16 mouse cellular contexts compared by ENCODE assay signal in genomic region chr15:100111891-100112290, GRCm38 (mm10).
DNase-seq lines count a peak whose midpoint lies in the region; ATAC-seq and TF ChIP-seq lines count a peak whose summit lies in the region.
"Had no signal": no experiment of that assay in that cellular context is flagged by ENCODE, and none has a peak within 500 bp of the region (broad histone marks: within the 10 kb centered on the region; RNA-seq: fewer than 3 reads in every experiment).

No protein-coding gene starts in this region.

- no peak for TF ChIP-seq POLR2A in small intestine, adult 2 months (IDR thresholded peaks at IDR 0.05; ENCODE audit: low read depth, low read length)

- no peak overlapping the region for H3K4me2 ChIP-seq in heart, postnatal 0 days (ENCODE audit: low read depth, low read length)
- H3K4me2 ChIP-seq in heart, embryonic 11.5 days, result no peak overlapping the region
- H3K4me2 ChIP-seq in intestine, postnatal 0 days (replicated peaks; ENCODE audit: low read depth), result peak overlapping the region; percentile 54
- H3K4me2 ChIP-seq in kidney, postnatal 0 days (ENCODE audit: low read length), result no peak overlapping the region
- no peak overlapping the region for H3K4me2 ChIP-seq in forebrain, embryonic 12.5 days
- H3K4me2 ChIP-seq: embryonic facial prominence, embryonic 12.5 days; midbrain, embryonic 12.5 days had no signal

- no peaks in the 10 kb centered on the region for H3K27me3 ChIP-seq in heart, postnatal 0 days (ENCODE audit: control insufficient read depth, insufficient read depth, low read length)
- no peaks in the 10 kb centered on the region for H3K27me3 ChIP-seq in heart, embryonic 11.5 days (ENCODE audit: control insufficient read depth, insufficient read depth, low read length)
- no peaks in the 10 kb centered on the region for H3K27me3 ChIP-seq in intestine, postnatal 0 days (replicated peaks; ENCODE audit: control insufficient read depth, insufficient read depth, low read length)
- H3K27me3 ChIP-seq in kidney, postnatal 0 days (ENCODE audit: insufficient read depth, low read length), result no peaks in the 10 kb centered on the region
- no peaks in the 10 kb centered on the region for H3K27me3 ChIP-seq in small intestine, adult 2 months (ENCODE audit: control insufficient read depth, insufficient read depth, low read length)
- H3K27me3 ChIP-seq in forebrain, embryonic 12.5 days, result no peaks in the 10 kb centered on the region
- H3K27me3 ChIP-seq: embryonic facial prominence, embryonic 12.5 days had no signal

- peaks cover 5% of the 10 kb centered on the region for H3K36me3 ChIP-seq in heart, postnatal 0 days (replicated peaks; ENCODE audit: control insufficient read depth, insufficient read depth, low read length)
- peaks cover 3% of the 10 kb centered on the region; the same call in 1 of the 2 replicates for H3K36me3 ChIP-seq in heart, embryonic 11.5 days (ENCODE audit: control insufficient read depth, insufficient read depth, low read length)
- H3K36me3 ChIP-seq in intestine, postnatal 0 days (ENCODE audit: control insufficient read depth, insufficient read depth), result peaks cover 4% of the 10 kb centered on the region; the same call in 1 of the 2 replicates
- no peaks in the 10 kb centered on the region for H3K36me3 ChIP-seq in kidney, postnatal 0 days (ENCODE audit: insufficient read depth, low read length)
- H3K36me3 ChIP-seq in small intestine, adult 2 months (ENCODE audit: control insufficient read depth, insufficient read depth, low read length), result no peaks in the 10 kb centered on the region; the same call in 1 of the 2 replicates
- peaks cover 6% of the 10 kb centered on the region; the same call in 1 of the 2 replicates for H3K36me3 ChIP-seq in forebrain, embryonic 12.5 days (replicated peaks)

- peaks cover 37% of the 10 kb centered on the region for H3K4me1 ChIP-seq in heart, postnatal 0 days (ENCODE audit: control insufficient read depth, insufficient read depth)
- H3K4me1 ChIP-seq in heart, embryonic 11.5 days (ENCODE audit: control insufficient read depth, insufficient read depth, low read length), result peaks cover 59% of the 10 kb centered on the region
- H3K4me1 ChIP-seq in intestine, postnatal 0 days (replicated peaks; ENCODE audit: control insufficient read depth, insufficient read depth, low read length), result peaks cover 22% of the 10 kb centered on the region
- H3K4me1 ChIP-seq in kidney, postnatal 0 days (replicated peaks; ENCODE audit: insufficient read depth, low read length), result peaks cover 17% of the 10 kb centered on the region
- peaks cover 24% of the 10 kb centered on the region for H3K4me1 ChIP-seq in small intestine, adult 2 months (ENCODE audit: control insufficient read depth, insufficient read depth, insufficient read length, low read length)
- peaks cover 25% of the 10 kb centered on the region for H3K4me1 ChIP-seq in forebrain, embryonic 12.5 days

- TF ChIP-seq EP300 in heart, postnatal 0 days (IDR thresholded peaks at IDR 0.05; ENCODE audit: low read depth), result no peak

- H3K9ac ChIP-seq in heart, postnatal 0 days (replicated peaks; ENCODE audit: low read depth, low read length), result no peak overlapping the region
- no peak overlapping the region for H3K9ac ChIP-seq in heart, embryonic 11.5 days (ENCODE audit: low read depth, low read length)
- H3K9ac ChIP-seq in intestine, postnatal 0 days (ENCODE audit: low read depth, low read length), result no peak overlapping the region
- H3K9ac ChIP-seq in kidney, postnatal 0 days (ENCODE audit: low read depth, low read length), result no peak overlapping the region
- no peak overlapping the region for H3K9ac ChIP-seq in forebrain, embryonic 12.5 days
- H3K9ac ChIP-seq: embryonic facial prominence, embryonic 12.5 days; midbrain, embryonic 12.5 days had no signal

- no peaks in the 10 kb centered on the region for H3K9me3 ChIP-seq in heart, postnatal 0 days (replicated peaks; ENCODE audit: control insufficient read depth, low read length)
- H3K9me3 ChIP-seq in heart, embryonic 11.5 days (replicated peaks; ENCODE audit: control insufficient read depth, low read length), result no peaks in the 10 kb centered on the region
- no peaks in the 10 kb centered on the region for H3K9me3 ChIP-seq in intestine, postnatal 0 days (ENCODE audit: control insufficient read depth)
- no peaks in the 10 kb centered on the region for H3K9me3 ChIP-seq in kidney, postnatal 0 days (replicated peaks; ENCODE audit: low read length)
- no peaks in the 10 kb centered on the region for H3K9me3 ChIP-seq in forebrain, embryonic 12.5 days
- H3K9me3 ChIP-seq: embryonic facial prominence, embryonic 12.5 days; midbrain, embryonic 12.5 days had no signal

- peak; percentile 24; the same call in 1 of the 2 replicates for ATAC-seq in heart, postnatal 0 days (ENCODE audit: insufficient read depth, low read depth)
- ATAC-seq in heart, embryonic 11.5 days (replicated peaks; ENCODE audit: insufficient number of reproducible peaks, low FRiP score, low TSS enrichment), result no peak
- ATAC-seq in intestine, postnatal 0 days, result peak; percentile 60
- ATAC-seq in kidney, postnatal 0 days (replicated peaks; ENCODE audit: low FRiP score, low read depth), result no peak
- no peak for ATAC-seq in forebrain, embryonic 12.5 days (ENCODE audit: low FRiP score)
- ATAC-seq: hindbrain, embryonic 16.5 days had no signal

- 0 out of 2 replicates have a peak overlapping the region, but pooled peaks have one; percentile 2 for H3K27ac ChIP-seq in heart, postnatal 0 days (ENCODE audit: low read depth)
- no peak overlapping the region for H3K27ac ChIP-seq in heart, embryonic 11.5 days (ENCODE audit: low read depth, low read length)
- H3K27ac ChIP-seq in intestine, postnatal 0 days (ENCODE audit: low read depth, low read length), result peak overlapping the region; percentile 88
- peak overlapping the region; percentile 37; the same call in 1 of the 2 replicates for H3K27ac ChIP-seq in kidney, postnatal 0 days
- peak overlapping the region; percentile 93 for H3K27ac ChIP-seq in small intestine, adult 2 months (ENCODE audit: insufficient read depth, low read depth, low read length)
- H3K27ac ChIP-seq in forebrain, embryonic 12.5 days, result no peak overlapping the region
- H3K27ac ChIP-seq: embryonic facial prominence, embryonic 12.5 days; layer of hippocampus, adult 2 months; midbrain, embryonic 12.5 days had no signal

- 34% methylated on average over 9 of the region's 9 CpGs for WGBS in heart, postnatal 0 days
- WGBS in heart, embryonic 11.5 days (ENCODE audit: insufficient replicate concordance), result 54% methylated on average over 9 of the region's 9 CpGs
- 32% methylated on average over 9 of the region's 9 CpGs for WGBS in intestine, postnatal 0 days
- 36% methylated on average over 9 of the region's 9 CpGs for WGBS in kidney, postnatal 0 days
- 29% methylated on average over 9 of the region's 9 CpGs for WGBS in small intestine, adult 2 months
- 73% methylated on average over 9 of the region's 9 CpGs for WGBS in forebrain, embryonic 12.5 days

- no peak overlapping the region for H3K4me3 ChIP-seq in heart, postnatal 0 days (ENCODE audit: low read depth, low read length)
- no peak overlapping the region for H3K4me3 ChIP-seq in heart, embryonic 11.5 days (ENCODE audit: low read depth, low read length)
- no peak overlapping the region for H3K4me3 ChIP-seq in intestine, postnatal 0 days (ENCODE audit: low read depth, low read length)
- no peak overlapping the region for H3K4me3 ChIP-seq in kidney, postnatal 0 days (replicated peaks; ENCODE audit: low read depth, low read length)
- H3K4me3 ChIP-seq in small intestine, adult 2 months (ENCODE audit: low read depth, low read length), result peak overlapping the region; percentile 18; the same call in 1 of the 2 replicates
- H3K4me3 ChIP-seq in forebrain, embryonic 12.5 days (replicated peaks), result no peak overlapping the region
- H3K4me3 ChIP-seq: embryonic facial prominence, embryonic 12.5 days; layer of hippocampus, adult 2 months; midbrain, embryonic 12.5 days had no signal

- DNase-seq in heart, postnatal 0 days (ENCODE audit: low spot score), result no peak
- no peak for DNase-seq in kidney, postnatal 0 days (ENCODE audit: low spot score)
- no peak for DNase-seq in ovary, postnatal 14 days (ENCODE audit: low spot score)
- no peak for DNase-seq in left cerebral cortex, adult 8-10 months (ENCODE audit: low spot score in 2 of 2)
- DNase-seq: cerebellum, adult 11 months; cerebellum, postnatal 36 days; heart, postnatal 14 days; thymus, adult 2 months had no signal

- no peak for TF ChIP-seq CTCF in heart, postnatal 0 days (IDR thresholded peaks at IDR 0.05; ENCODE audit: low read depth)
- no peak for TF ChIP-seq CTCF in intestine, postnatal 0 days (IDR thresholded peaks at IDR 0.05; ENCODE audit: low read depth)
- TF ChIP-seq CTCF in kidney, postnatal 0 days (IDR thresholded peaks at IDR 0.05; ENCODE audit: low read depth), result no peak
- TF ChIP-seq CTCF in small intestine, adult 2 months (IDR thresholded peaks at IDR 0.05; ENCODE audit: extremely low read depth, insufficient read length, insufficient replicate concordance, low read depth, low read length), result no peak

Comparison
In these comparisons a context has a peak if more than half of its experiments do, and no peak if none do; other contexts are left out.
1. ATAC-seq: peak in heart, postnatal 0 days (single experiment) and intestine, postnatal 0 days (single experiment); none in heart, embryonic 11.5 days (single experiment), kidney, postnatal 0 days (single experiment) and forebrain, embryonic 12.5 days (single experiment).
2. H3K27ac ChIP-seq: peak in heart, postnatal 0 days (single experiment), intestine, postnatal 0 days (single experiment), kidney, postnatal 0 days (single experiment) and small intestine, adult 2 months (single experiment); none in heart, embryonic 11.5 days (single experiment) and forebrain, embryonic 12.5 days (single experiment).